Mouse (Mus musculus): Measurements from ENCODE around the gene Gmppa. TPM values are rescaled to one million over a fixed set of nuclear protein-coding genes. Genes with fewer than 3 reads are reported as not detected.

Gene Gmppa
- polyA plus RNA-seq, 1 experiment = 89.6 TPM

GRCm38 (mm10) chr1:75479635-75479989 lies 43.9 kb downstream of the Gmppa start:
- peak overlapping the region; percentile 56; the same call in 1 of the 2 replicates for H3K4me3 ChIP-seq (ENCODE audit: insufficient read depth, low read length)
- TF ChIP-seq CTCF (IDR thresholded peaks at IDR 0.05; ENCODE audit: low read depth, low read length) = no peak
- TF ChIP-seq POLR2A (IDR thresholded peaks at IDR 0.05; ENCODE audit: borderline replicate concordance, low read depth, low read length) = no peak
- H3K27ac ChIP-seq (ENCODE audit: insufficient read depth, low read depth, low read length) = no peak overlapping the region
- H3K4me1 ChIP-seq (ENCODE audit: control insufficient read depth, insufficient read depth, low read length) = 0 out of 2 replicates have a peak, but pooled peaks cover 3% of the 10 kb centered on the region

DNA sequence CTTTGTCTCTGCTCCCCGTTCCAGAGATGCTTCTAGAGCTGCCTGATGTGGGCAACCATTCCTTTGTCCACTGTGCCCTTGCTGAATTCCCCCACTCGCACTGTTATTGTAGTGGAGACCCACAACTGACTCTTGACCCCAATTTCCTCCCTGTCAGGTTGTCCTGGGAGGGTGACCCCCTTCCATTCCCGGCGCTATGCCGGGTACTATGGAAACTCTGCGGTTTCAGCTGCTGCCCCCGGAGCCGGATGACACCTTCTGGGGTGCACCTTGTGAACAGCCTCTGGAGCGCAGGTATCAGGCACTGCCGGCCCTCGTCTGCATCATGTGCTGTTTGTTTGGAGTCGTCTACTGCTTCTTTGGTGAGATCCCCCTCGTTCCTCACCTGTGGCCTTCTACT lies 44.3 kb downstream of the Gmppa start:
- H3K27ac ChIP-seq (ENCODE audit: insufficient read depth, low read depth, low read length) = no peak overlapping the region
- TF ChIP-seq POLR2A (IDR thresholded peaks at IDR 0.05; ENCODE audit: borderline replicate concordance, low read depth, low read length) (no peak), CTCF (IDR thresholded peaks at IDR 0.05; ENCODE audit: low read depth, low read length) (no peak)
- H3K4me1 ChIP-seq (ENCODE audit: control insufficient read depth, insufficient read depth, low read length) = 0 out of 2 replicates have a peak, but pooled peaks cover 3% of the 10 kb centered on the region
- no peak overlapping the region for H3K4me3 ChIP-seq (ENCODE audit: insufficient read depth, low read length)

GRCm38 (mm10) chr1:75480735-75481134 lies 45.0 kb downstream of the Gmppa start:
- Histone ChIP-seq H3K4me3 (ENCODE audit: insufficient read depth, low read length) (no peak overlapping the region), H3K27ac (ENCODE audit: insufficient read depth, low read depth, low read length) (no peak overlapping the region), H3K4me1 (ENCODE audit: control insufficient read depth, insufficient read depth, low read length) (0 out of 2 replicates have a peak, but pooled peaks cover 3% of the 10 kb centered on the region)
- no peak for TF ChIP-seq CTCF (IDR thresholded peaks at IDR 0.05; ENCODE audit: low read depth, low read length)
- no peak for TF ChIP-seq POLR2A (IDR thresholded peaks at IDR 0.05; ENCODE audit: borderline replicate concordance, low read depth, low read length)

- no peak overlapping the region for H3K4me3 ChIP-seq (ENCODE audit: insufficient read depth, low read length)
- TF ChIP-seq CTCF (IDR thresholded peaks at IDR 0.05; ENCODE audit: low read depth, low read length) = no peak
- no peak for TF ChIP-seq POLR2A (IDR thresholded peaks at IDR 0.05; ENCODE audit: borderline replicate concordance, low read depth, low read length)
- H3K27ac ChIP-seq (ENCODE audit: insufficient read depth, low read depth, low read length) = no peak overlapping the region
- no peaks in the 10 kb centered on the region for H3K4me1 ChIP-seq (ENCODE audit: control insufficient read depth, insufficient read depth, low read length)
Measured at GRCm38 (mm10) chr1:75486561-75486960, 50.8 kb downstream of the Gmppa start.

- Histone ChIP-seq H3K27ac (ENCODE audit: insufficient read depth, low read depth, low read length) (no peak overlapping the region), H3K4me3 (ENCODE audit: insufficient read depth, low read length) (peak overlapping the region; percentile 8; the same call in 1 of the 2 replicates), H3K4me1 (ENCODE audit: control insufficient read depth, insufficient read depth, low read length) (no peaks in the 10 kb centered on the region)
- TF ChIP-seq POLR2A (IDR thresholded peaks at IDR 0.05; ENCODE audit: borderline replicate concordance, low read depth, low read length) (no peak), CTCF (IDR thresholded peaks at IDR 0.05; ENCODE audit: low read depth, low read length) (no peak)
Measured at GRCm38 (mm10) chr1:75487040-75487404, 51.3 kb downstream of the Gmppa start.

DNA sequence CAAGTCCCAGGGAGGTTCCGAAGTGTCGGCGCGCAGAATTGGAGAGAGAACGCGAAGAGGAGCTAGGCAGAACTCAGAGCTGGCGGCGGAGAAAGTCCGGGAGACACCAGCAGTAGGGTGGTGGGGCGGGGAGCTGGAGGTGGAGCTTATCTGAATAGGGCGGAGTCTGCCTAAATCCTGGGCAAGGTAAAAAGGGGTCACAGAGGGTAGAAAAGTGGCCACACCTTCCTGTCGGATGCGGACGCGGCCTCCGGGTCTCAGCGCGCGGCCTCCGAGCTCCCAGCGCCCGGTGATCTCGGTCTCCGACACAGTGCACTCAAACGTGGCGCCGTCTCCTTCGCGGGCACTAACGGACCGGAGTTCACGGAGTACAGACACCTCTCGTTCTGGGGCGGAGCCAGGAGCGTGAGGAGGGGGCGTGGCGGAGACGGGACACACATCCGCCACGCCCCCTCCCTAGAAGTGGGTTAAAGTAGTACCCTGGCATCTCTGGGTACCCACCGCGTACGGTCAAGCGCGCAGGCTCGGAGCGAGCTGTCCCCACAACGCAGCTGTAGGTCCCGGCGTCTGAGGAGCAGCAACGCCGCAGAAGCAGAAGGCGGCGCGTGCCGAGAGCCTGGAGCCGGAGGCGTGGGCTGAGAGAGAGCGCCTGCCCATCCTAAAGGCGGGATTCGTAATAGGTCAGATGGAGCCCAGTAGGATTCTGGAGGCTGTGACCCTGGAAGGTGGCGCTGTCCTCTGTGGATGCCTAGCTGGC lies 51.9 kb downstream of the Gmppa start:
- H3K4me3 ChIP-seq (ENCODE audit: insufficient read depth, low read length) = peak overlapping the region; percentile 8
- TF ChIP-seq POLR2A (IDR thresholded peaks at IDR 0.05; ENCODE audit: borderline replicate concordance, low read depth, low read length) = no peak
- no peak for TF ChIP-seq CTCF (IDR thresholded peaks at IDR 0.05; ENCODE audit: low read depth, low read length)
- H3K27ac ChIP-seq (ENCODE audit: insufficient read depth, low read depth, low read length) = no peak overlapping the region
- H3K4me1 ChIP-seq (ENCODE audit: control insufficient read depth, insufficient read depth, low read length) = no peaks in the 10 kb centered on the region

DNA sequence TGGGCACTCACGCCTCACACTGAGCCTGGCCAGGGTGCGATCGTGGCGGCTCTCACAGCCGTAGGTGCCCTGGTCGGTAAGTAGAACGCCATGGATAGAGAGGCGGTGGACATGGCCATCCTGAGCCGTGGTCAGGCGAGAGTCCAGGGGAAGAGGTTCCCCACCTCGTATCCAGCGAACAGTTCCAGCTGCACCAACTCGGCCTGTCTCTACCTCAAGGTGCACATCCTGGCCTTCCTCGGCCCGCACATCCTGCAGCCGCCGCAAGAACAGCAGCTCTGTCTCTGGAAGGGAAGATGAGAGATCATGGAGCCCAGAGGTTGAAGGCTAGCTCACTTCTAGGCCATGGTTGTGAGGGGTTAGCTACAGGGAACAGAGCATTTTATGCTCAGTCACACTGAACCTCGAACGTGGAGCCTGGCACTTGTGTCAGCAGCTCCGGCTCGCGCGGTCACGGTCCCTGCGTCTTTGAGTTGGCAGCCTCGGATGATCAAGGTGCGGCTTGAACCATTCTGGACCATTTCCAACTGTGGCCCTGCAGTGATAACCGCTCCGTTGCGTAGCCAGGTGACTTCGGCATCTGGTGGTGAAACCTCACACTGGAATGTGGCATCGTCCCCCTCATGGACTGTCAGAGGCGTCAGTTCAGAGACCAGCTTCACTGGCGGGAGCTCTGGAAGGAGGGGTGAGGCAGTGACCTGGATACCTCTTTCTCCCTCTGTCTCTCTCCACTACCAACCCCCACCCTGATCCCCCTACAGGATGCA lies 55.2 kb downstream of the Gmppa start:
- TF ChIP-seq POLR2A (IDR thresholded peaks at IDR 0.05; ENCODE audit: borderline replicate concordance, low read depth, low read length) = no peak
- no peak for TF ChIP-seq CTCF (IDR thresholded peaks at IDR 0.05; ENCODE audit: low read depth, low read length)
- H3K4me3 ChIP-seq (ENCODE audit: insufficient read depth, low read length) = no peak overlapping the region
- no peak overlapping the region for H3K27ac ChIP-seq (ENCODE audit: insufficient read depth, low read depth, low read length)
- H3K4me1 ChIP-seq (ENCODE audit: control insufficient read depth, insufficient read depth, low read length) = no peaks in the 10 kb centered on the region

GRCm38 (mm10) chr1:75492579-75493170 lies 56.9 kb downstream of the Gmppa start:
- Histone ChIP-seq H3K4me1 (ENCODE audit: control insufficient read depth, insufficient read depth, low read length) (no peaks in the 10 kb centered on the region), H3K4me3 (ENCODE audit: insufficient read depth, low read length) (no peak overlapping the region), H3K27ac (ENCODE audit: insufficient read depth, low read depth, low read length) (no peak overlapping the region)
- TF ChIP-seq POLR2A (IDR thresholded peaks at IDR 0.05; ENCODE audit: borderline replicate concordance, low read depth, low read length) (no peak), CTCF (IDR thresholded peaks at IDR 0.05; ENCODE audit: low read depth, low read length) (no peak)

Other genes starting within 250 kb of the Gmppa start
- gene Ankzf1, start 243.8 kb upstream of the Gmppa start, polyA plus RNA-seq (2012; ENCODE audit: insufficient read depth, insufficient read length, missing spikeins) = 19.6 and 29.7 TPM in 2 replicates
- 30.2 and 33.5 TPM in 2 replicates for gene Atg9a, start 243.7 kb upstream of the Gmppa start, polyA plus RNA-seq (2012; ENCODE audit: insufficient read depth, insufficient read length, missing spikeins)
- gene Glb1l, start 225.1 kb upstream of the Gmppa start, polyA plus RNA-seq (2012; ENCODE audit: insufficient read depth, insufficient read length, missing spikeins) = 27.1 and 28.0 TPM in 2 replicates
- 41.9 and 46.0 TPM in 2 replicates for gene Stk16, start 225.1 kb upstream of the Gmppa start, polyA plus RNA-seq (2012; ENCODE audit: insufficient read depth, insufficient read length, missing spikeins)
- 38.7 and 47.0 TPM in 2 replicates for gene Tuba4a, start 216.1 kb upstream of the Gmppa start, polyA plus RNA-seq (2012; ENCODE audit: insufficient read depth, insufficient read length, missing spikeins)
- gene A630095N17Rik, start 203.8 kb upstream of the Gmppa start, polyA plus RNA-seq (2012; ENCODE audit: insufficient read depth, insufficient read length, missing spikeins) = not detected in 2 replicates
- 6.7 and 10.7 TPM in 2 replicates for gene Dnajb2, start 199.5 kb upstream of the Gmppa start, polyA plus RNA-seq (2012; ENCODE audit: insufficient read depth, insufficient read length, missing spikeins)
- gene Ptprn, start 171.4 kb upstream of the Gmppa start, polyA plus RNA-seq (2012; ENCODE audit: insufficient read depth, insufficient read length, missing spikeins) = 0.60 and 0.94 TPM in 2 replicates
- not detected in 2 replicates for gene Resp18, start 157.5 kb upstream of the Gmppa start, polyA plus RNA-seq (2012; ENCODE audit: insufficient read depth, insufficient read length, missing spikeins)
- gene Dnpep, start 117.9 kb upstream of the Gmppa start, polyA plus RNA-seq (2012; ENCODE audit: insufficient read depth, insufficient read length, missing spikeins) = 39.3 and 43.3 TPM in 2 replicates
- 0.70 TPM in 1 of 2 replicates, not detected in the other for gene Des, start 75.6 kb upstream of the Gmppa start, polyA plus RNA-seq (2012; ENCODE audit: insufficient read depth, insufficient read length, missing spikeins)
- 32.4 and 36.2 TPM in 2 replicates for gene Speg, start 60.6 kb upstream of the Gmppa start, polyA plus RNA-seq (2012; ENCODE audit: insufficient read depth, insufficient read length, missing spikeins)
- not detected in 2 replicates for gene Asic4, start 14.5 kb downstream of the Gmppa start, polyA plus RNA-seq (2012; ENCODE audit: insufficient read depth, insufficient read length, missing spikeins)
- gene Chpf, start 43.4 kb downstream of the Gmppa start, polyA plus RNA-seq (2012; ENCODE audit: insufficient read depth, insufficient read length, missing spikeins) = 0.95 and 1.3 TPM in 2 replicates
- gene Tmem198, start 43.6 kb downstream of the Gmppa start, polyA plus RNA-seq (2012; ENCODE audit: insufficient read depth, insufficient read length, missing spikeins) = not detected in 2 replicates
- 0.33 TPM in 1 of 2 replicates, not detected in the other for gene Obsl1, start 70.5 kb downstream of the Gmppa start, polyA plus RNA-seq (2012; ENCODE audit: insufficient read depth, insufficient read length, missing spikeins)
- gene Inha, start 71.1 kb downstream of the Gmppa start, polyA plus RNA-seq (2012; ENCODE audit: insufficient read depth, insufficient read length, missing spikeins) = not detected in 2 replicates
- gene Stk11ip, start 85.6 kb downstream of the Gmppa start, polyA plus RNA-seq (2012; ENCODE audit: insufficient read depth, insufficient read length, missing spikeins) = 45.6 and 49.3 TPM in 2 replicates
- gene Slc4a3, start 110.3 kb downstream of the Gmppa start, polyA plus RNA-seq (2012; ENCODE audit: insufficient read depth, insufficient read length, missing spikeins) = 3.0 and 3.1 TPM in 2 replicates

All from bone marrow macrophage, adult 2 months (primary cell).